Mouse (Mus musculus): Measurements from ENCODE around the gene Tpst1.

DNA sequence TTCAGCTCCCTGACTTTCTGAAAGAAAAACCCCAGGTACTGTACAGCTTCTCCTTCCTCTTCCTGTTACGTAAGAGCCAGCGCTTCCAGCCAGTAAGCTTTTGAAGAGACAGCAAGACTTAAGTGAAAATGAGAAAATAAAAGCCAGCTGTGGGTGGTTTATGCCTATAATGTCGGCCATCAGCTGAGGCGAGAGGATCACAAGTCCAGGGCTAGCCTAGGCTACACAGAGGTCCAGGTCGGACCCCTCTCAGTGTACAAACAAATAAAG is 56.3 kb downstream of the Tpst1 start:
- TF ChIP-seq CTCF (IDR thresholded peaks at IDR 0.05; ENCODE audit: low read depth, low read length), result no peak
- TF ChIP-seq GATA1 (IDR thresholded peaks at IDR 0.05; ENCODE audit: borderline replicate concordance, low read length), result no peak

Data from G1E (cell line).